Mouse (Mus musculus): Measurements from ENCODE around the gene Cpvl. TPM values are rescaled to one million over a fixed set of nuclear protein-coding genes. Genes with fewer than 3 reads are reported as not detected.

The Cpvl gene
- total and polyA plus RNA-seq, 3 experiments: not detected

DNA sequence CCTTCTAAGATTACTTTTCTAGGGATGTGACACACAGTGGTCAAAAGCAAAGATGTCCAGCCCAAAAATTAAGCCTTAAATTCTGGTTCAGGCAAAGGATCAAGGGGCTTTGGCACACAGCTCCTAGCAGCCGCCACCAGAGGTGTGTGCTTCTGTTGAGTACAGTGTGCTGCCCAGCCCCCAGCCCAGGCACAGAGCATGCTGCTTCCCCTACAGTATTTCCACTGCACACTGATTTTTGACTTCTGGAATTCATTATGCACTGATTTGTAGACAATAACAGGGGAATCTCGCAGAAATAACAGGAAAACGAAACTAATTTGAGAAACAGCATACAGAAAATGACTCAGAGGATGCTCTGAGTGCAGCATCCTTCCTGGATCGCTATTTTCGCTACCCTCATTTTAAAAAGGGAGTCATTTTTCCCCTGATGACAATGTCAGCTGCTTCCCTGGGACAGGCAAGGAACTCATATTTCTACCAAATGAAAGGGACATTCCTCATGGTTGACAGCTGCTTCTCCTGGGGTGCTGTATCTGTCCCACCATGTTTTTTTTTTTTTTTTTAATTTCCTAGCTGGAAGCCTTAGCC is 14.5 kb downstream of the Cpvl start:
- Histone ChIP-seq H3K9me3 (replicated peaks; ENCODE audit: low read length) (no peaks in the 10 kb centered on the region), H3K4me1 (ENCODE audit: control insufficient read depth in 1 of 2, insufficient read depth in 2 of 2) (peaks cover 0 to 23% of the 10 kb centered on the region in 2 experiments; a peak in 2 of 4 replicates), H3K27me3 (replicated peaks) (no peaks in the 10 kb centered on the region), H3K27ac (ENCODE audit: insufficient read depth, low read depth) (no peak overlapping the region), H3K9ac (ENCODE audit: insufficient read depth, low read depth) (no peak overlapping the region), H3K4me2 (ENCODE audit: insufficient read depth, low read depth, poor library complexity, severe bottlenecking) (no peak overlapping the region), H3K36me3 (replicated peaks in 1 of 2; ENCODE audit: control insufficient read depth in 1 of 2, insufficient read depth in 1 of 2, low read length in 1 of 2) (no peaks in the 10 kb centered on the region), H3K79me2 (replicated peaks; ENCODE audit: control insufficient read depth, extremely low read depth, insufficient read depth, poor library complexity, severe bottlenecking) (no peaks in the 10 kb centered on the region), H3K4me3 (replicated peaks in 1 of 3; ENCODE audit: low read depth in 2 of 3, low read length in 2 of 3, poor library complexity in 1 of 3) (no peak overlapping the region)
- dilution Hi-C loops (cut with MboI; ENCODE audit: extremely low pct_ligation_motif_present, extremely low pct_unique_long_range_greater_than_20kb, low sequenced_read_pairs) (no loop called here), in situ Hi-C loops (cut with MboI; ENCODE audit: low pct_ligation_motif_present, low pct_unique_long_range_greater_than_20kb, low sequenced_read_pairs) (loop anchor here (5.0 to 10.0 kb wide), 2 partner anchors 167 to 261 kb away; no protein-coding TSS in a partner anchor)
- DNase-seq (ENCODE audit: extremely low read depth): no peak
- no peak for TF ChIP-seq NELFE (IDR thresholded peaks at IDR 0.05; ENCODE audit: low read depth, low read length)
- TF ChIP-seq IRF4 (IDR thresholded peaks at IDR 0.05; ENCODE audit: low read depth, low read length): no peak
- TF ChIP-seq JUND (conservative IDR thresholded peaks at IDR 0.05; ENCODE audit: low read depth, low read length): no peak
- no peak for TF ChIP-seq KAT2A (IDR thresholded peaks at IDR 0.05; ENCODE audit: insufficient replicate concordance, low read length)
- no peak for TF ChIP-seq EP300 (IDR thresholded peaks at IDR 0.05; ENCODE audit: low read length)
- TF ChIP-seq MXI1 (IDR thresholded peaks at IDR 0.05; ENCODE audit: low read depth, low read length): no peak
- TF ChIP-seq TCF12 (IDR thresholded peaks at IDR 0.05; ENCODE audit: low read depth, low read length): no peak
- TF ChIP-seq MEF2A (IDR thresholded peaks at IDR 0.05; ENCODE audit: borderline replicate concordance, low read depth, low read length): no peak
- no peak for TF ChIP-seq ZC3H11A (IDR thresholded peaks at IDR 0.05; ENCODE audit: low read depth, low read length)
- no peak for TF ChIP-seq TBP (conservative IDR thresholded peaks at IDR 0.05; ENCODE audit: low read depth, low read length)
- no peak for TF ChIP-seq POLR2AphosphoS2 (IDR thresholded peaks at IDR 0.05; ENCODE audit: low read depth, low read length)
- TF ChIP-seq ZMIZ1 (IDR thresholded peaks at IDR 0.05; ENCODE audit: low read depth, low read length): no peak
- no peak for TF ChIP-seq ZKSCAN1 (IDR thresholded peaks at IDR 0.05; ENCODE audit: borderline replicate concordance, low read depth, low read length)
- TF ChIP-seq MAFK (IDR thresholded peaks at IDR 0.05; ENCODE audit: insufficient replicate concordance, low read length): no peak

DNA sequence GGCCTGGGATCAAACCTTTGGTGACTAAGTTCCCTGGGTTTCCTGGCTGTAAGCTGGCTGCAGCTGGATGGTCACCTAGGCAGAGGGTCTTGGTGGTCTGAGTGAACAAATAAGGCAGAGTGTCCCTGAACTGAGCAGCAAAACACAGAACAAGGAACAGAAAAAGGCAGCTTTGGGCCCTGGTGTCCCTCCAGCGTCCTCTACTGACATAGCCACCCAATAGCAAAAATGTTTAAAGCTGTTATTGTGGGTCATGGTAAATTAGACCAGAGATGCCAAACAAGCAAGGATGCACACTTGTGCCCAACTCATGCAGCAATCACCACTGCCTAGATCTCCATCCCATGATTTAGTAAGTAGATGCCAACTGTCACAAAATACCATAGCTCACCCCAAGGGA is 16.5 kb downstream of the Cpvl start:
- dilution Hi-C loops (cut with MboI; ENCODE audit: extremely low pct_ligation_motif_present, extremely low pct_unique_long_range_greater_than_20kb, low sequenced_read_pairs): no loop called here
- no peak overlapping the region for H3K9ac ChIP-seq (ENCODE audit: insufficient read depth, low read depth)
- H3K9me3 ChIP-seq (replicated peaks; ENCODE audit: low read length): no peaks in the 10 kb centered on the region
- in situ Hi-C loops (cut with MboI; ENCODE audit: low pct_ligation_motif_present, low pct_unique_long_range_greater_than_20kb, low sequenced_read_pairs): loop anchor here (5.0 to 10.0 kb wide), 2 partner anchors 165 to 263 kb away; no protein-coding TSS in a partner anchor
- peaks cover 0 to 18% of the 10 kb centered on the region in 2 experiments; a peak in 2 of 4 replicates for H3K4me1 ChIP-seq (ENCODE audit: control insufficient read depth in 1 of 2, insufficient read depth in 2 of 2)
- no peaks in the 10 kb centered on the region for H3K79me2 ChIP-seq (replicated peaks; ENCODE audit: control insufficient read depth, extremely low read depth, insufficient read depth, poor library complexity, severe bottlenecking)
- H3K36me3 ChIP-seq (replicated peaks in 1 of 2; ENCODE audit: control insufficient read depth in 1 of 2, insufficient read depth in 1 of 2, low read length in 1 of 2): no peaks in the 10 kb centered on the region
- no peak overlapping the region for H3K4me2 ChIP-seq (ENCODE audit: insufficient read depth, low read depth, poor library complexity, severe bottlenecking)
- no peak for DNase-seq (ENCODE audit: extremely low read depth)
- H3K27me3 ChIP-seq (replicated peaks): no peaks in the 10 kb centered on the region
- no peak overlapping the region for H3K27ac ChIP-seq (ENCODE audit: insufficient read depth, low read depth)
- no peak overlapping the region for H3K4me3 ChIP-seq (replicated peaks in 1 of 3; ENCODE audit: low read depth in 2 of 3, low read length in 2 of 3, poor library complexity in 1 of 3)
- TF ChIP-seq POLR2A (IDR thresholded peaks at IDR 0.05; ENCODE audit: low read depth, low read length) (no peak), HCFC1 (IDR thresholded peaks at IDR 0.05; ENCODE audit: low read depth, low read length) (no peak), ZNF384 (IDR thresholded peaks at IDR 0.05; ENCODE audit: low read depth, low read length) (no peak), USF1 (IDR thresholded peaks at IDR 0.05; ENCODE audit: low read depth, low read length) (no peak), MXI1 (IDR thresholded peaks at IDR 0.05; ENCODE audit: low read depth, low read length) (no peak), MEF2A (IDR thresholded peaks at IDR 0.05; ENCODE audit: borderline replicate concordance, low read depth, low read length) (no peak), JUND (conservative IDR thresholded peaks at IDR 0.05; ENCODE audit: low read depth, low read length) (no peak), PAX5 (IDR thresholded peaks at IDR 0.05; ENCODE audit: low read length) (no peak), USF2 (conservative IDR thresholded peaks at IDR 0.05; ENCODE audit: low read depth, low read length) (no peak), TBP (conservative IDR thresholded peaks at IDR 0.05; ENCODE audit: low read depth, low read length) (no peak), EP300 (IDR thresholded peaks at IDR 0.05; ENCODE audit: low read length) (no peak), ELF1 (IDR thresholded peaks at IDR 0.05; ENCODE audit: low read depth, low read length) (no peak)

Data from CH12.LX (cell line).